8 mouse cellular contexts compared by ENCODE assay signal in the genomic region with DNA sequence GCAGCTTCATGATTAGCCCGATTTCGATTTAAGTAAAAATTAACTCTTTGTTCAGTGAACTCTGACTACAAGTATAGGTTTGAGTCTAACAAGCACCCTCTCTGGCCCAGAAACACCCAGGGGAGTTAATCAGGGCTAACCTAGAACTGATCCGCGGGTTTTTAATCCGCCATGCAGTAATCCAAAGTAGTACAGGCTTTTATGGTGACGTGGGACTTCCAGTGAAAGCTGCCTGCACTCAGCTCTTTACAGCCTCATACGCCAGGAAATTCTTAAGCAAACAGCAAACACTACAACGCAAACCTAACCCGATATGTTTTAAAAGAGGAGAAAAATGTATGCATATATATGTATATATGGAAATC. TPM values are rescaled to one million over a fixed set of nuclear protein-coding genes. Genes with fewer than 3 reads are reported as not detected.
A peak's percentile ranks its signal among the peaks of the same experiment; 100 is the strongest.
DNase-seq lines count a peak whose midpoint lies in the region; ATAC-seq and TF ChIP-seq lines count a peak whose summit lies in the region.

No protein-coding gene starts in this region.

- peak overlapping the region; percentile 42 to 67 for H3K4me3 ChIP-seq in heart, embryonic 14.5 days (ENCODE audit: control insufficient read depth in 1 of 2, insufficient read depth in 1 of 2, low read depth in 1 of 2, low read length in 2 of 2)
- H3K4me3 ChIP-seq in G1E (ENCODE audit: low read depth, low read length): peak overlapping the region; percentile 94
- H3K4me3 ChIP-seq in heart, postnatal 0 days (ENCODE audit: low read depth, low read length): peak overlapping the region; percentile 48
- peak overlapping the region; percentile 98 for H3K4me3 ChIP-seq in midbrain, embryonic 10.5 days

- peaks cover 0 to 12% of the 10 kb centered on the region in 2 experiments; a peak in 2 of 4 replicates for H3K4me1 ChIP-seq in heart, embryonic 14.5 days (ENCODE audit: control insufficient read depth in 2 of 2, insufficient read depth in 2 of 2, low read length in 2 of 2)
- peaks cover 20% of the 10 kb centered on the region for H3K4me1 ChIP-seq in G1E (ENCODE audit: insufficient read depth, low read depth, low read length)
- H3K4me1 ChIP-seq in heart, postnatal 0 days (ENCODE audit: control insufficient read depth, insufficient read depth): no peaks in the 10 kb centered on the region
- H3K4me1 ChIP-seq in midbrain, embryonic 10.5 days: peaks cover 29% of the 10 kb centered on the region

- no peak for TF ChIP-seq EP300 in heart, postnatal 0 days (IDR thresholded peaks at IDR 0.05; ENCODE audit: low read depth)

- no peaks in the 10 kb centered on the region for H3K9me3 ChIP-seq in heart, embryonic 14.5 days (ENCODE audit: control insufficient read depth, low read length)
- no peaks in the 10 kb centered on the region for H3K9me3 ChIP-seq in G1E (replicated peaks)
- H3K9me3 ChIP-seq in heart, postnatal 0 days (replicated peaks; ENCODE audit: control insufficient read depth, low read length): no peaks in the 10 kb centered on the region
- no peaks in the 10 kb centered on the region for H3K9me3 ChIP-seq in midbrain, embryonic 10.5 days (replicated peaks)

- H3K27ac ChIP-seq in heart, embryonic 14.5 days (replicated peaks in 1 of 2; ENCODE audit: control insufficient read depth in 1 of 2, insufficient read depth in 1 of 2, low read depth in 2 of 2, low read length in 2 of 2): peak overlapping the region; percentile 84 to 86
- H3K27ac ChIP-seq in heart, postnatal 0 days (ENCODE audit: low read depth): peak overlapping the region; percentile 64
- peak overlapping the region; percentile 100 for H3K27ac ChIP-seq in midbrain, embryonic 10.5 days (replicated peaks)

- no peaks in the 10 kb centered on the region for H3K36me3 ChIP-seq in heart, embryonic 14.5 days (ENCODE audit: control insufficient read depth, insufficient read depth, low read length)
- peaks cover 6% of the 10 kb centered on the region for H3K36me3 ChIP-seq in G1E (replicated peaks)
- no peaks in the 10 kb centered on the region for H3K36me3 ChIP-seq in heart, postnatal 0 days (replicated peaks; ENCODE audit: control insufficient read depth, insufficient read depth, low read length)
- peaks cover 1% of the 10 kb centered on the region; the same call in 1 of the 2 replicates for H3K36me3 ChIP-seq in midbrain, embryonic 10.5 days

- no peaks in the 10 kb centered on the region for H3K27me3 ChIP-seq in heart, embryonic 14.5 days (ENCODE audit: control insufficient read depth, insufficient read depth, low read length)
- peaks cover 4% of the 10 kb centered on the region; the same call in 1 of the 2 replicates for H3K27me3 ChIP-seq in G1E (ENCODE audit: insufficient read depth, low read length)
- H3K27me3 ChIP-seq in heart, postnatal 0 days (ENCODE audit: control insufficient read depth, insufficient read depth, low read length): no peaks in the 10 kb centered on the region
- H3K27me3 ChIP-seq in midbrain, embryonic 10.5 days (ENCODE audit: low read depth, poor library complexity, severe bottlenecking): no peaks in the 10 kb centered on the region

- no peak for DNase-seq in heart, adult 9 months (ENCODE audit: low spot score in 2 of 2)
- DNase-seq in G1E (ENCODE audit: low spot score): peak; percentile 15
- peak; percentile 30 for DNase-seq in heart, postnatal 0 days (ENCODE audit: low spot score)
- no peak for DNase-seq in midbrain, embryonic 10.5 days (ENCODE audit: low spot score)
- DNase-seq in layer of hippocampus, postnatal 10 days (ENCODE audit: low spot score in 2 of 2): no peak
- DNase-seq in Muller cell, postnatal 12 days (ENCODE audit: inconsistent ontology term): no peak

- H3K9ac ChIP-seq in heart, embryonic 14.5 days (ENCODE audit: low read length): peak overlapping the region; percentile 76
- H3K9ac ChIP-seq in heart, postnatal 0 days (replicated peaks; ENCODE audit: low read depth, low read length): peak overlapping the region; percentile 34; the same call in 1 of the 2 replicates

- peak overlapping the region; percentile 82 for H3K4me2 ChIP-seq in heart, embryonic 14.5 days (ENCODE audit: low read length)
- H3K4me2 ChIP-seq in heart, postnatal 0 days (ENCODE audit: low read depth, low read length): peak overlapping the region; percentile 75

- no peak for ATAC-seq in heart, embryonic 14.5 days (ENCODE audit: insufficient number of reproducible peaks, insufficient read depth, low FRiP score, low read depth)
- ATAC-seq in G1E (ENCODE audit: extremely low read depth, insufficient number of reproducible peaks, low FRiP score, poor library complexity, severe bottlenecking): no peak
- no peak for ATAC-seq in heart, postnatal 0 days (ENCODE audit: insufficient read depth, low read depth)
- no peak for ATAC-seq in megakaryocyte-erythroid progenitor cell, adult 5-6 weeks (replicated peaks; ENCODE audit: low FRiP score, low TSS enrichment, poor library complexity, severe bottlenecking)

- no peak for TF ChIP-seq CTCF in G1E (IDR thresholded peaks at IDR 0.05; ENCODE audit: low read depth, low read length)
- TF ChIP-seq CTCF in heart, postnatal 0 days (IDR thresholded peaks at IDR 0.05; ENCODE audit: low read depth): no peak

- WGBS in heart, embryonic 14.5 days: 13% methylated on average over 9 of the region's 9 CpGs
- WGBS in heart, postnatal 0 days: 11% methylated on average over 9 of the region's 9 CpGs
- 19% methylated on average over 9 of the region's 9 CpGs for WGBS in midbrain, embryonic 10.5 days

RNA-seq across cellular contexts. Expression of gene E2f3, which starts 0.9 kb away (rescaled TPM):
- polyA plus RNA-seq in heart, embryonic 14.5 days (2014; fragmentation: Nextera tagmentation; extraction: Ambion mirVana): 7.8 and 8.4 TPM in 2 replicates
- total RNA-seq in G1E (2014; fragmentation: Nextera tagmentation): 15.5 and 19.8 TPM in 2 replicates
- 13.0 and 15.4 TPM in 2 replicates for total RNA-seq in G1E (2017)
- polyA plus RNA-seq in G1E (2012): 15.5 and 20.0 TPM in 2 replicates
- 6.8 and 11.3 TPM in 2 replicates for total RNA-seq in heart, postnatal 0 days (2014; rRNA removed; ENCODE audit: low replicate concordance)
- polyA plus RNA-seq in heart, postnatal 0 days (2015; fragmentation: Nextera tagmentation; extraction: Ambion mirVana): 3.2 and 3.8 TPM in 2 replicates
- polyA plus RNA-seq in midbrain, embryonic 10.5 days (2016; fragmentation: Nextera tagmentation; extraction: Ambion mirVana): 18.4 and 20.4 TPM in 2 replicates
- total RNA-seq in megakaryocyte-erythroid progenitor cell, adult 5-6 weeks (2014; fragmentation: Nextera tagmentation): 20.6 and 22.3 TPM in 2 replicates
- 13.1 and 14.8 TPM in 2 replicates for total RNA-seq in megakaryocyte-erythroid progenitor cell, adult 5-6 weeks (2017)
- total RNA-seq in layer of hippocampus, postnatal 10 days (2021): 10 to 100 TPM; 25.8 to 27.5 TPM

Comparison
In these comparisons a context has a peak if more than half of its experiments do, and no peak if none do; other contexts are left out.
1. DNase-seq: peak in G1E (single experiment) and heart, postnatal 0 days (single experiment); none in heart, adult 9 months (0 of 2), midbrain, embryonic 10.5 days (single experiment), layer of hippocampus, postnatal 10 days (0 of 2) and Muller cell, postnatal 12 days (single experiment).
2. H3K4me3 ChIP-seq: peak in every context shown above with its lines; median percentile 98 in midbrain, embryonic 10.5 days; 94 in G1E; 54 in heart, embryonic 14.5 days; 48 in heart, postnatal 0 days.
3. Peak in every context shown above with its lines, with median percentiles within 50 percentile points of each other: H3K27ac ChIP-seq.